Mouse (Mus musculus) bone marrow macrophage, adult 2 months (primary cell): Measurements from ENCODE around the gene Kcna5. TPM values are rescaled to one million over a fixed set of nuclear protein-coding genes. Genes with fewer than 3 reads are reported as not detected.
A peak's percentile ranks its signal among the peaks of the same experiment; 100 is the strongest.

ENCODE experiments used
- H3K27ac ChIP-seq: 2 replicates; pipeline ENCODE4 v1.5.1; 2012; ENCODE audit warnings: low read depth, low read length; ENCODE audit not compliant: insufficient read depth
- H3K4me1 ChIP-seq: 2 replicates; pipeline ENCODE4 v1.6.1; 2012; ENCODE audit warnings: low read length; ENCODE audit not compliant: control insufficient read depth, insufficient read depth
- H3K4me3 ChIP-seq: 2 replicates; pipeline ENCODE4 v1.5.1; 2012; ENCODE audit warnings: mild to moderate bottlenecking, low read length, moderate library complexity; ENCODE audit not compliant: insufficient read depth
- CTCF ChIP-seq: IDR thresholded peaks from 2 replicates; pipeline ENCODE4 v1.5.1; 2012; ENCODE audit warnings: low read depth, mild to moderate bottlenecking, low read length, moderate library complexity
- POLR2A ChIP-seq: IDR thresholded peaks from 2 replicates; pipeline ENCODE4 v1.6.1; 2012; ENCODE audit warnings: mild to moderate bottlenecking, low read depth, low read length, borderline replicate concordance
- polyA plus RNA-seq: library from polyadenylated mRNA; stranded (reverse); fragments of >200 nt; gene quantifications from 2 replicates; pipeline ENCODE4 v1.2.4, GENCODE M21; 2012; ENCODE audit not compliant: missing spikeins, insufficient read depth, insufficient read length

Gene Kcna5
- polyA plus RNA-seq, 1 experiment = not detected

DNA sequence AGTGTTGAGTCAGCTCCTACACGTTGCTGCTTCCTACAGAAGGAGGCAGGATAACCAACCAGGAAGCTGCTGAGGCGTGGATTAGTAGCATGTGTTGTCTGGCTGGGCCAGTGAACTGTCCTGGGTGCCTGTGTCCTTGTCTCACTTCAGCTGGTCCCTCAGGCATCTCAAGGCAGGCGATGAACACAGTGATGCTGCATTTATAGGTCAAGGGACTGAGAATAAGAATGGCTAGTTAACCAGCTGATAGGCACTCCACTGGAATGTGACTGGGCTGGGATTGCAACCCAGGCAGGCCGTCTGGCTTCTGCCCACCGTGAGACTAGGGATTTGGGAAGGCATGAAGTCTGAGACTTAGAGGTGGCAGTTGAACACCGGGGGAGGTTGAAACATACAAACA, 29.2 kb upstream of the Kcna5 start:
- TF ChIP-seq CTCF (no peak), POLR2A (no peak)
- no peak overlapping the region for H3K27ac ChIP-seq
- no peaks in the 10 kb centered on the region for H3K4me1 ChIP-seq

DNA sequence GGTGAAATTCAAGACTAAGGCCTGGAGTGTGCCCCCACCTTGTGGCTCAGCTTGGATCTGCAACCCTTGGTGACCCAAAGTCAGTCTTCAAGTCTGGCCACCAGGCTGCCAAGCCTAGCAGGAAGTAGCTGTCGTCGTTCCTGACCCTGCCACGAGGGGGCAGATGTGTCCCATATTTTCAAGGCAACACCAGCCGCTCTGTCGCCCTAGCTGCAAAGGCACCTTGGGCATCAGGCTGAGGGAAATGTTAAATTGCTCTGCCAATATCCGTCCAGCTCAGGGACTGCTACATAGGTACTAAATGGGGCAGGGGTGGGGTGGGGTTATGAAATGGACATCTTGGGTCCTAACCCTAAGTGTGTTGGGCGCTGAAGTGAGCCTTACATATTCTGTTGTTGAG, 28.7 kb upstream of the Kcna5 start:
- TF ChIP-seq CTCF = no peak; the same call in 1 of the 2 replicates
- TF ChIP-seq POLR2A = no peak
- Histone ChIP-seq H3K27ac (no peak overlapping the region), H3K4me1 (no peaks in the 10 kb centered on the region), H3K4me3 (no peak overlapping the region)

More for the DNA sequence above, 29.2 kb upstream of the Kcna5 start:
- no peak overlapping the region for H3K4me3 ChIP-seq

DNA sequence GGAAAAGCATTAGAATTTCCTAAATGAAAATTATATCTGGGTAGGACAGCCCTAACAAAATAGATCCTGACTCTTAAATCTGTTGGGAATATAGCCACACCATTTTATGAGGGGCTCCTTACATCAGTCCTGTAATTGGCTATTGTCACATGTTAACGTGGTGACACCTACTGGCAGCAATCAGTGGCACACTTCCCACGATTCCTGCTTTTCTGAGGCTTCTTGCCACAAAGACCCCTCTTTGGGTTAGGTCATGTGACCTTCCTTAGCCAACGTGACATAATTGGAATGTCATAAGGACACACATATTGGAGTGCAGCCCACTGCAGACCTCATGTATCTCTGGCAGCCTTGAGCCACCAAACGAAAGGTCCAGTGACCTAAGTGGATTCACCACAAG, 26.5 kb upstream of the Kcna5 start:
- Histone ChIP-seq H3K27ac (no peak overlapping the region), H3K4me1 (no peaks in the 10 kb centered on the region), H3K4me3 (no peak overlapping the region)
- TF ChIP-seq POLR2A (no peak), CTCF (no peak)

DNA sequence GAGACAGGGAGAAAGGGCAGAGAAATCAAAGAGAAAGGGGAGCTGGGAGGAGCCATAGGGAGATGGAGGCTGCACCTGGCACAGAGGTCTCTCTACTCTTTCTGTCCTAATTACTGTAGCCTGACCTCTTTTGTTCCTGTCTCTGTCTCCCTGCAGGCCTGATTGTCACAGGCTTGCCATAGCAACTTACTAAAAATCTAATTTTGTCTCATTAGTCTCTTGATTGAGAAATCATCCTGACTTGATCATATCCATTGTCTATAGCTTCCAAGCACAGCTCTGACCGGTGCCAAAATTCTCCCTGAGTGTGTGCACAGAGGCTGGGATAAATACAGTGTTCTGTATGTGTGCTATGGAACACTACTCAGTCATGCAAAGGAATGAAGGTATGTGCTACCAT, 25.5 kb upstream of the Kcna5 start:
- Histone ChIP-seq H3K4me3 (no peak overlapping the region), H3K4me1 (no peaks in the 10 kb centered on the region), H3K27ac (no peak overlapping the region)
- no peak for TF ChIP-seq CTCF
- TF ChIP-seq POLR2A = no peak

DNA sequence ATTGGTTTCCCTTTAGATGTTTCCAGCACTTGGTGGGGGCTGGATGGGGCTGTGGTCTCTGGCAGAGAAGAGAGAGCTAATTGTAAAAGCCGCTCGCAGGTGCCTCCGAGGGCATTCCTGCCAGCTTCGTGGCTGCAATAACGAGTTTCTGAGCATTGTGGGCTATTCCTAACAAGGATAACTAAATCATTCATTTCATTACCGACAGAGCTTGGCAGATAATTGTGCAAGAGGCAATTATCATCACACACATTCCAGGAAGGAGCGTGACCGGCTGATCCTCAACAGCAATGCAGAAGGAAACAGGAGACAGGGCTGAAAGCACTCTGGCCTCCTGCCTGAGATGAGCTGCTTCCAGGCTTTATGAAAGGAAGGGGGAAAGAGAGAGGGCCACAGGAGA, 24.8 kb upstream of the Kcna5 start:
- TF ChIP-seq CTCF = no peak
- no peak for TF ChIP-seq POLR2A
- Histone ChIP-seq H3K27ac (no peak overlapping the region), H3K4me3 (no peak overlapping the region), H3K4me1 (no peaks in the 10 kb centered on the region)

- no peak overlapping the region for H3K4me3 ChIP-seq
- H3K4me1 ChIP-seq = no peaks in the 10 kb centered on the region
- H3K27ac ChIP-seq = no peak overlapping the region
- TF ChIP-seq CTCF = no peak
- TF ChIP-seq POLR2A = no peak
Measured at GRCm38 (mm10) chr6:126558276-126558675, 23.1 kb upstream of the Kcna5 start.

DNA sequence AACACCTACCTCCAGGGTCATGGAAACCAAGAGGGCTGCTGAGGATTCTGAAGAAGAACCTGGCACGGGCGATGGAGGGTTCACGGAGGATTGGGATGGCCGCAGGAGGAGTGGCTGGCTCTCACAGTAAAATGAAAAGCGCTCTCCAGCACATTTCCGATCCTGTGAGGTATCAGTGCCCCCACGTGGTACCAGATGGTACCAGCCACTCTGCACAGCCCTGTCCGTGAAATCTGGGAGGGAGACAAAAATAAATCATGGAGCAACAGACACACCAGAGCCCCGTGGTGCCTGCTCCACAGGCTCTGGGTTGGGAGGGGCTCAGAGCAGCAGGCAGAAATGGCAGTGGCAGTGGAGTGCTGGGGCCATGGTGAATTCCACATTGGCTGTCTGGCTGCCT, 18.6 kb upstream of the Kcna5 start:
- Histone ChIP-seq H3K4me3 (no peak overlapping the region), H3K4me1 (no peaks in the 10 kb centered on the region), H3K27ac (no peak overlapping the region)
- TF ChIP-seq POLR2A = no peak
- TF ChIP-seq CTCF = no peak

DNA sequence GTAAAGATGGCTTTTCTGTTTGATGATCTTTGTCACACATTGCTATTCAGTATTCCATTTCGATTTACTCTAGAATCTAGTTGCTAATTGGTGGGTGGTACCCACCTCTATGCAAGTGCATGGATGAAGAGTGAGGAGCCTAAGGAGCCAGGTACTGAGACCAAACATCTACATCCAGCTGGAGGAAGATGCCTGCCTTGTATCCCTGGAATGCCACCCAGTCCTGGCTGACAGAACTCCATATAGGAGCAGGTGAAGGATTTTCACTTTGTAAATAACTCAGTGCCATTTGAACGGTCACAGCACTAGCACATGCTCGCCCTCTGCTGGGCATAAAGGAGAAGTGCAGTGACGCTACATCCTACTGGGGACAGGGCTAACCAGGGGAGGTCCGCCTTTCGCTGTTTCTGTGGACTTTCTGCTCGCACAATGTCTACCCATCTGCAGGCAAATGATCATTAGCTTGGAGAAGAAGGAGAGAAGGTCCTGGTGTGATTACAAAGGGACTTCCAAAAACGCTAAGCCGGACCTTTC, 16.7 kb upstream of the Kcna5 start:
- peak; percentile 72 for TF ChIP-seq CTCF
- TF ChIP-seq POLR2A = no peak
- Histone ChIP-seq H3K4me3 (no peak overlapping the region), H3K27ac (no peak overlapping the region), H3K4me1 (no peaks in the 10 kb centered on the region)

- no peak overlapping the region for H3K4me3 ChIP-seq
- no peaks in the 10 kb centered on the region for H3K4me1 ChIP-seq
- TF ChIP-seq CTCF (no peak), POLR2A (no peak)
- H3K27ac ChIP-seq = no peak overlapping the region
Measured at GRCm38 (mm10) chr6:126544107-126545036, 9.2 kb upstream of the Kcna5 start.

DNA sequence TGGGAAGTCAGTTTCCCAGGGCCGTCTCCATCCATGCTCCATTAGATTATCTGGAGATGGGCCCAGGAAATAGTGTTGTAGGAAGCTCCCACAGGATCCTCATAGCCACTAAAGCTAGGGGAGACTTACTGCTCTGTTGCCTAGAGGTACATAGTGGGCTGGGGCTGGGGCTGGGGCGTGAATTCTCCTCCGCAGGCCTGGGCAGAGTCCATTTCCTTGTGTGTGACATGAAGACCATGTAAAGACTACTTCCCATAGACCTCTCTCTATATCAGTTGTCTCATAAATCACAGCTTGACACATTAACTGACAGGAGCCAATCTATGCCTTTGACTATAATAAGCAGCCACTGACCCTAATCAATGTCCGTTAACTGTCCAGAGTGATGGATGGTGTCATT, 7.5 kb upstream of the Kcna5 start:
- Histone ChIP-seq H3K4me3 (no peak overlapping the region), H3K27ac (no peak overlapping the region), H3K4me1 (no peaks in the 10 kb centered on the region)
- TF ChIP-seq POLR2A (no peak), CTCF (no peak)
